Mouse (Mus musculus): ENCODE data around the gene Lrfn1.

GRCm38 (mm10) chr7:28430512-28430911 is 21.3 kb upstream of the Lrfn1 start:
- TF ChIP-seq CTCF (conservative IDR thresholded peaks at IDR 0.05; ENCODE audit: low read length) (no peak), POU5F1 (IDR thresholded peaks at IDR 0.05; ENCODE audit: borderline replicate concordance, low read length) (no peak), NANOG (IDR thresholded peaks at IDR 0.05; ENCODE audit: borderline replicate concordance, low read length) (no peak)
